Mouse (Mus musculus) spleen, adult 2 months (tissue): ENCODE measurements at regions not wholly inside any gene's neighbourhood (a gene's known extent, or its start where the extent isn't known, plus 50 kb on each side); places are given as distances from the start of the nearest gene placed in this dataset.

ENCODE experiments used
- CTCF ChIP-seq: fragments of 200-500 bp; IDR thresholded peaks from 2 replicates; pipeline ENCODE4 v1.5.1; 2011; ENCODE audit warnings: mild to moderate bottlenecking, inconsistent platforms; ENCODE audit not compliant: insufficient read depth, insufficient read length, insufficient replicate concordance; ENCODE audit errors: extremely low read depth
- POLR2A ChIP-seq: fragments of 200-500 bp; IDR thresholded peaks from 2 replicates; pipeline ENCODE4 v1.6.1; 2011; ENCODE audit warnings: low read depth, low read length, inconsistent platforms

GRCm38 (mm10) chr1:89234895-89235294 is 164.7 kb downstream of the Sh3bp4 start:
- TF ChIP-seq CTCF: no peak
- no peak for TF ChIP-seq POLR2A
